Mouse (Mus musculus) liver, adult 2 months (tissue): ENCODE data around the gene Gsc2. TPM values are rescaled to one million over a fixed set of nuclear protein-coding genes. Genes with fewer than 3 reads are reported as not detected.
"Not testable (repeated sequence)": the region's sequence is repeated elsewhere in the genome, so short reads cannot be mapped to it uniquely, and the experiment has no call there.

Experiments used
- DNase-seq: peaks from one replicate; pipeline ENCODE4 v3.0.0-alpha.2; 2011; ENCODE audit warnings: low read depth, low spot score; ENCODE audit errors: extremely low read depth
- H3K27ac ChIP-seq: fragments of 200-500 bp; replicated peaks from 2 replicates; pipeline ENCODE4 v1.5.1; 2012; ENCODE audit warnings: low read depth, mild to moderate bottlenecking, control low read depth, inconsistent platforms, low read length; ENCODE audit not compliant: insufficient read depth
- H3K27me3 ChIP-seq: fragments of 200-500 bp; 2 replicates; pipeline ENCODE4 v1.6.1; 2012; ENCODE audit warnings: mild to moderate bottlenecking, moderate library complexity, low read length, inconsistent platforms; ENCODE audit not compliant: control insufficient read depth, insufficient read depth
- H3K36me3 ChIP-seq: fragments of 200-500 bp; 2 replicates; pipeline ENCODE4 v1.6.1; 2012; ENCODE audit warnings: low read length, inconsistent platforms; ENCODE audit not compliant: control insufficient read depth, insufficient read depth
- H3K4me1 ChIP-seq: fragments of 200-500 bp; 2 replicates; pipeline ENCODE4 v1.6.1; 2011; ENCODE audit warnings: low read length; ENCODE audit not compliant: control insufficient read depth, insufficient read depth
- H3K4me3 ChIP-seq: fragments of 200-500 bp; 2 replicates; pipeline ENCODE4 v1.5.1; 2011; ENCODE audit warnings: low read depth, mild to moderate bottlenecking, control low read depth, low read length, moderate library complexity; ENCODE audit not compliant: insufficient read depth
- H3K79me2 ChIP-seq: fragments of 200-500 bp; 2 replicates; pipeline ENCODE4 v1.6.1; 2012; ENCODE audit warnings: inconsistent platforms, mild to moderate bottlenecking, low read length, moderate library complexity; ENCODE audit not compliant: control insufficient read depth, insufficient read depth
- H3K9ac ChIP-seq: fragments of 200-500 bp; 2 replicates; pipeline ENCODE4 v1.6.1; 2012; ENCODE audit warnings: low read depth, mild to moderate bottlenecking, control low read depth, inconsistent platforms, low read length
- CTCF ChIP-seq: fragments of 200-500 bp; IDR thresholded peaks from 2 replicates; pipeline ENCODE4 v1.5.1; 2011; ENCODE audit warnings: low read depth, low read length, control low read depth
- POLR2A ChIP-seq: fragments of 200-500 bp; IDR thresholded peaks from 2 replicates; pipeline ENCODE4 v1.6.1; 2011; ENCODE audit warnings: low read length, control low read depth; ENCODE audit not compliant: insufficient read depth; ENCODE audit errors: extremely low read depth
- WGBS: fragments of 180-500 bp; shearing (Covaris S2); methylation state at CpG from one replicate; pipeline ENCODE4 v1.1.7; 2018; 5-methylcytosine and 5-hydroxymethylcytosine counted together
- polyA plus RNA-seq: library from polyadenylated mRNA; depleted of rRNA; stranded (reverse); fragments of >200 nt; gene quantifications from 2 replicates; pipeline ENCODE4 v1.2.3, GENCODE M21; 2012; rRNA removed
- total RNA-seq: library from RNA; depleted of rRNA; stranded (reverse); fragments of >200 nt; gene quantifications from 2 replicates; pipeline ENCODE4 v1.2.3, GENCODE M21; 2014; rRNA removed

Gene Gsc2
- total RNA-seq = not detected in 2 replicates
- not detected in 2 replicates for polyA plus RNA-seq

GRCm38 (mm10) chr16:17914307-17915249 is at the start of gene Gsc2:
TSS of gene Gsc2 (minus strand) at chr16:17915059.
- Histone ChIP-seq H3K4me3 (peak within 1 kb of the TSS; percentile 16; the same call in 1 of the 2 replicates), H3K27me3 (peaks cover 11% of the 10 kb centered on the region), H3K27ac (no peak within 1 kb of the TSS), H3K36me3 (no peaks in the 10 kb centered on the region), H3K79me2 (peaks cover 4% of the 10 kb centered on the region; the same call in 1 of the 2 replicates), H3K9ac (no peak within 1 kb of the TSS), H3K4me1 (peaks cover 4% of the 10 kb centered on the region; the same call in 1 of the 2 replicates)
- DNase-seq = no peak
- no peak for TF ChIP-seq POLR2A
- no peak for TF ChIP-seq CTCF
- WGBS = 3% methylated on average over 106 of the region's 106 CpGs

DNA sequence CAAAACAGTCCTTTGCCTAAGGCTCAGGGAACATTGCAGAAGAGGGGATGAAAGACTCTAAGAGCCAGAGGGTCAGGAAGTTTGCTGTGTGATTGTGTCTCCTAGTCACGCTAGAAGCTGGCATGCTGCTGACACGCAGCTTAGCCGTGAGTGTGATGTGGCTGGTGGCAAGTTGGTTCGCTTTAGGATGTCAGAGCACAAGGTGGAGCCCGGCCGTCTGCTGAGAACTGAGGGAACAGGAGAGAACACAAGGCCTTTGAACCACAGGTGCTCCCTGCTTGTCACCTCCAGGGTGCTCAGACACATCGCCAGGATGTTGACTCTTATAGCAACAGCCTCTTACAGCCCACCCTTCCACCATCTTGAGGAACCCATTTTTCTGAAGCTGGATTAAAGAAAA is 47.2 kb upstream of the Gsc2 start:
- TF ChIP-seq POLR2A (no peak), CTCF (no peak)
- H3K4me1 ChIP-seq = no peaks in the 10 kb centered on the region
- H3K36me3 ChIP-seq = no peaks in the 10 kb centered on the region
- no peak overlapping the region for H3K27ac ChIP-seq
- 85% methylated on average over 7 of the region's 7 CpGs for WGBS
- H3K79me2 ChIP-seq = no peaks in the 10 kb centered on the region
- no peak for DNase-seq
- H3K27me3 ChIP-seq = no peaks in the 10 kb centered on the region
- no peak overlapping the region for H3K9ac ChIP-seq
- no peak overlapping the region for H3K4me3 ChIP-seq

DNA sequence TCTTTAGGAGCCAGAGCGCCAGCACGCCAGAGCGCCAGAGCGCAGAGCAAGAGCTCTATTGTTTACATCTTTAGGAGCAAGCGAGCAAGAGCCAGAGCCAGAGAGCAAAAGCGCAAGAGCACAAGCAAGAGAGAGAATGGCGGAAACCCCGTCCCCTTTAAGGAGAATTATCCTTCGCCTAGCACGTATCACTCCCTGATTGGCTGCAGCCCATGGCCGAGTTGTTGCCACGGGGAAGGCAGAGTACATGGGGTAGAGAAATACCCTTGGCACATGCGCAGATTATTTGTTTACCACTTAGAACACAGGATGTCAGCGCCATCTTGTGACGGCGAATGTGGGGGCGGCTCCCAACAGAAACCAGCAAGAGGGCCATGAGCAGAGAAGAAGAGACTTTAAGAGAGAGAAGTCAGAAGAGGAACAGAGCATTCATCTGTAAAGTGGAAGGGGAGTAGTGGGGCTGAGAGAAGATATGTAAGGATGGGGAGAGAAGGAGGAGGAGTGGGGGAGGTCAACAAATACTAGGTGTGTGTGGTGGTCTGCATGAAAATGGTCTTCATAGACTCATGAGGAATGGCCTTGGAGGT is 41.3 kb upstream of the Gsc2 start:
- H3K79me2 ChIP-seq, H3K4me3 ChIP-seq, H3K36me3 ChIP-seq, H3K9ac ChIP-seq, H3K27ac ChIP-seq, DNase-seq, H3K4me1 ChIP-seq, H3K27me3 ChIP-seq: not testable (repeated sequence)
- 96% methylated on average over 17 of the region's 17 CpGs for WGBS

- TF ChIP-seq POLR2A (no peak), CTCF (no peak)
- WGBS = 89% methylated on average over 3 of the region's 4 CpGs
These were observed 36.8 kb upstream of the Gsc2 start for GRCm38 (mm10) chr16:17951618-17952017.

GRCm38 (mm10) chr16:17950068-17950467 is 35.2 kb upstream of the Gsc2 start:
- Histone ChIP-seq H3K27me3 (peaks cover 2% of the 10 kb centered on the region; the same call in 1 of the 2 replicates), H3K9ac (no peak overlapping the region), H3K79me2 (no peaks in the 10 kb centered on the region), H3K4me1 (no peaks in the 10 kb centered on the region), H3K36me3 (no peaks in the 10 kb centered on the region), H3K4me3 (no peak overlapping the region), H3K27ac (no peak overlapping the region)
- no peak for DNase-seq
- 83% methylated on average over 4 of the region's 4 CpGs for WGBS
- TF ChIP-seq POLR2A = no peak
- no peak for TF ChIP-seq CTCF

More at GRCm38 (mm10) chr16:17951618-17952017, 36.8 kb upstream of the Gsc2 start:
- H3K79me2 ChIP-seq = no peaks in the 10 kb centered on the region
- H3K27ac ChIP-seq = no peak overlapping the region
- no peak for DNase-seq
- 0 out of 2 replicates have a peak, but pooled peaks cover 2% of the 10 kb centered on the region for H3K27me3 ChIP-seq
- H3K4me3 ChIP-seq = no peak overlapping the region
- no peak overlapping the region for H3K9ac ChIP-seq
- H3K4me1 ChIP-seq = no peaks in the 10 kb centered on the region
- H3K36me3 ChIP-seq = no peaks in the 10 kb centered on the region

DNA sequence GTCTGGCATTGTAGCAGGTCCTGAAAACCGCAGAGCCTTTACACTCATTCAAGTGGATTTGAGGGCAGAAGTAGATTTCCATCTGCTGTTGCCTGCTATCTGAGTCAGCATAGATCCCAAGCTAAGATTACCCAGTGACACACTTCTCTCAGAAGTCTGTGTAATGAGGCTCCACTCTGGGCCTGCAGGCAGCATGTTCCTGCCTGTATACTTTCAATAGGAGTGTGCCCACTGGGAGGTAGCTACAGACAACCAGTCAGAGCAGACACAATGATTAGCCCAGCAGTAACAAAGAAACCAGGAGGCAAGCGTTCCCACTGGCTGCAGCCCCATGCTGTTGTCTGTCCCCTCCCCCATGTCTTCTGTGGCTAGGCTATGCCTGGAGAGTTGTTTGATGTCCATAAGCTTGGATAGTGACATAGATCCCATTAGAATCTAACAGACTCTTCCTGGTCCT is 34.6 kb upstream of the Gsc2 start:
- Histone ChIP-seq H3K9ac (no peak overlapping the region), H3K4me3 (no peak overlapping the region), H3K79me2 (no peaks in the 10 kb centered on the region), H3K36me3 (no peaks in the 10 kb centered on the region), H3K27me3 (peaks cover 2% of the 10 kb centered on the region; the same call in 1 of the 2 replicates), H3K4me1 (no peaks in the 10 kb centered on the region), H3K27ac (no peak overlapping the region)
- TF ChIP-seq CTCF (no peak), POLR2A (no peak)
- no peak for DNase-seq
- WGBS = 62% methylated on average over 2 of the region's 2 CpGs
